Mouse (Mus musculus): ENCODE measurements at regions not wholly inside any gene's neighbourhood (a gene's known extent, or its start where the extent isn't known, plus 50 kb on each side); places are given as distances from the start of the nearest gene placed in this dataset.

- intact Hi-C loops (cut with DNase I) = no loop called here
- DNase-seq = no peak
Measured at GRCm38 (mm10) chr12:27283964-27284363, 58.4 kb downstream of the Sox11 start.

- intact Hi-C loops (cut with DNase I) = no loop called here
- DNase-seq = no peak
Measured at GRCm38 (mm10) chr12:27261965-27262364, 80.4 kb downstream of the Sox11 start.

DNA sequence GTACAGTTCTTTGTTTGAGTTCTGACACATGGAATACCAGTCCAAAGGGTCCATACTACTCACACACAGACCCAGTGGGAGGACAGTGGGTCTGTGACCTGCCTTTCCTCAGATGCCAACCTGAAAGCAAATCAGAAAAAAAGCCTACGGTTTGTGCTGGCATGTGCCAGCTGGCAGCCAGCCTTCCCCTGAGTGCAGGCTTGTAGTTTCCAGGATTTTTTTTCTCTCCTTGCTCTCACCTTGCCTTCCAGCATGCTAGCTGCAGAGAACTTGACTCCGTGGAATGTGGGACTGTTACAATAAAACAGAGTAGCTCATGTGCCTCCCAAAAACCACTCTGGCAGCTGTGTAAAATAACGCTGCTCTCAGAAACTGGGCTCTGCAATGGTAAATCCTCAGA is 88.2 kb downstream of the Sox11 start:
- DNase-seq = peak; percentile 54
- intact Hi-C loops (cut with DNase I) = no loop called here

DNA sequence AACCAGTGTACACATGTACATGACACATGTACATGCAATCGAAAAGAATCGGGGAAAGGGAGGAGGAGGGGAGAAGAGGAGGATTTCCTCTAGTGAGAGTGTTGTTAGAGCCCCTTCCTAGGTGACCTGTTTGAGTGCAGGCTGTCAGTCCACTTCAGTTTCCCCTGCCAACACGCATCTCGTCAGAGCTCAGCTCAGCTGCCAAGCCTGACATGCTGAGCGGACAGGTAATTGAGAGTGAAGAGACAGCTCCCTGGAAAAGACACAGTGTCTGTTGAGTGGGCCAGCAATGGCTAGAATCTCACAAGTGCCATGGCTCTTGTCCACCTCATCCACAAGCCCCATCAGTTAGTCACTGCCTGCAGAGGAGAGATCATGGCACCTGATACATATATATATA is 90.9 kb downstream of the Sox11 start:
- intact Hi-C loops (cut with DNase I) = no loop called here

DNA sequence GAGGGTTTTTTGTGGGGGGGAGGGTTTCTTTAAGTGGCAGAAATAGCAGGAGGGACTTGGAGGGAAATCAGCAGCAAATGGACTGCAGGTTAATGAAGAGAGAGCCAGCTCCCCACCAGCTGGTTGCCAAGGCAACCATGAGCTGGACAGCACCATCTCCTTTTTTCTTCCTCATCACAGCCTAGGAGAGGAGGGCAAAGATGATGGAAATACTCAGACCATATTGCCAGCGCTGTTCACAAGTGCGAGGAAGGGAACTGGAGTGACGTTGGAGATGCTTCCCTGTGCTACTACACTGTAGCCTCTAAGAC is 93.9 kb downstream of the Sox11 start:
- intact Hi-C loops (cut with DNase I) = no loop called here
- DNase-seq = peak; percentile 63

More for the DNA sequence above, 90.9 kb downstream of the Sox11 start:
- DNase-seq = peak; percentile 15

GRCm38 (mm10) chr12:27247756-27248544 is 94.4 kb downstream of the Sox11 start:
- intact Hi-C loops (cut with DNase I) = no loop called here

GRCm38 (mm10) chr12:27235748-27236147 is 106.6 kb downstream of the Sox11 start:
- no peak for DNase-seq
- intact Hi-C loops (cut with DNase I) = no loop called here

More at GRCm38 (mm10) chr12:27247756-27248544, 94.4 kb downstream of the Sox11 start:
- no peak for DNase-seq

DNA sequence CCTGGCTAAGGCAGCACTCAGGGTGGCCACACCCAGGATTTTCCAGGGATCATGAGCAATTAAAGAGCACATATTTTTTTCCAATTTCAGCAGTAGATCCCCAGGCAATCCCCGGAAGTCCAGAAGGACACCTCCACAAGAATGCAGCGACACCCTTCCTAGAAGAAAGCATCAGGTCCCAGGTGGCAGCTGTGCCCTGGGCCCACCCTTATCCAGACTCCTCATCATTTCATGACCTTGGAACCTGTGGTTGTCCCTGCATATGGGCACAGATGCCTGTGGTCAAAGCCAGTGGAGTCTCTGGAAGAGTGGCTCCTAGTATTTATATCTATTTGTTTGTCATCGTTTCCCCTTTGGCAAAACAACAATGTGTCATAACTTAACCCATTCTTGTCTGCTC is 120.8 kb downstream of the Sox11 start:
- intact Hi-C loops (cut with DNase I) = no loop called here
- DNase-seq = no peak

GRCm38 (mm10) chr12:27201191-27201590 is 141.2 kb downstream of the Sox11 start:
- intact Hi-C loops (cut with DNase I) = no loop called here
- DNase-seq = no peak

- intact Hi-C loops (cut with DNase I) = no loop called here
Measured at GRCm38 (mm10) chr12:27194001-27194400, 148.4 kb downstream of the Sox11 start.

DNA sequence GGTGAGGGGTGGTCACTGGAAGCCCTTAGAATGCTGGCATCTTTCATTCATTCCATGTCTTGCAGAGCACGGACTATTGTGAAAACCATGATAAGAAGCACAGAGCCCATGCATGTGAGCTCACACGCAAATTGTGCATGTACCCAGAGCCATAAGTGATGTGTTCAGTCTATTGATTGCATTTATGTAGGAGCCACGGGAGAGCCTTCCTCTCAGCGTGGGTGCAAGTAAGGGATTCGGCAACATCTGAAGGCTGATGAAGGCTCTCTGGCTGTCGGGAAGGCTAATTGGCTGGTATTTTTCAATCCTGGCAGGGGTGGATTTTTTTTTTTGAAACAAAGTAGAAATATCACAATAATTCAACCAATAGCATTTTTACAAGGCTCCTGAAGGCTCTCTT is 150.5 kb downstream of the Sox11 start:
- intact Hi-C loops (cut with DNase I) = no loop called here

More at GRCm38 (mm10) chr12:27194001-27194400, 148.4 kb downstream of the Sox11 start:
- DNase-seq = peak; percentile 8

GRCm38 (mm10) chr12:27187480-27187879 is 154.9 kb downstream of the Sox11 start:
- DNase-seq = no peak
- intact Hi-C loops (cut with DNase I) = no loop called here

More for the DNA sequence above, 150.5 kb downstream of the Sox11 start:
- DNase-seq = no peak

DNA sequence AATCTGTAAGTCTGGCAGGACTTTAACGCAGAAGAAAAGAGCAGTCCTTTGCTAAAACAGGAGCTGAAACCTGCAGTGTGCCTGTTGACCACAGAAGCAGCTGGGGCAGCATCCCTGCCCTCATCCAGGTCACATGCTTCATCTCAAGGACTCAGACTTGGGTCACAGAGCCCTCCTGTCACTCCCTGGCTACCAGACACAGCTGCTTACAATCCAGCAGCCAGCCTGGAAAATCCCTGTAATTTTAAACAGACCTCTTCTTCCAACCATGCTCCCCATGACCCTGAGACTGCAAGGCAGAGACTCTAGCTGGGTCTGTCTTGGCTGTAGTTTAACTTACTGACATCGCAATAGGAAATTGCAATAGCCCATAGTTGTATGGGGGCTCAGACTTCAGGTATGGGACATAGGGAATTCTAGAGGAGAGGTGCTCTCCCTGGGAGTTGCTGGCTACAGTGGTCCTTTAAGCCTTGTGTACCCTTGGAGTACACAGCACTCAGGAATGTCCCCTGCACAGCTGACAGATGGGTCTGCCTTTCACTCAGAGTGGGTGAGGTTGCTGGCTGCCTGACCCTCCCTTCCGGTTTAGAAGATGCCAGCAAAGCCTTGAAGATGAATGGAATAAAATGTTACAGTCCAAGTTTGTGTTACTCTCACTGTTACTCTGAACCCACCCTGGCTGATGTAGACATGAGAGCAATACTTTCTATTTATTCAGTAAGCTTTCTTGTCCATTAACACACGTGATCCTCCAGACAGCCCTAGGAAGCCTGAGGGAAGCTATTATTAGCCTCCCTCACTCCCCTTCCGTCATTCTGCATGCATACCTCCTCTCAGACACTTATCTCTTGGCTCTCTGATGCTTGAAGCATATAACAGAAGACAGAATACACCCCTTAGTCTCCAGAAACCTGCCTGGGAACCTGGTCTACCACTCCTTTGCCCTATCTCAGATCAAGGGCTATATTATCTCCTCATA is 159.7 kb downstream of the Sox11 start:
- intact Hi-C loops (cut with DNase I) = no loop called here
- DNase-seq = no peak

DNA sequence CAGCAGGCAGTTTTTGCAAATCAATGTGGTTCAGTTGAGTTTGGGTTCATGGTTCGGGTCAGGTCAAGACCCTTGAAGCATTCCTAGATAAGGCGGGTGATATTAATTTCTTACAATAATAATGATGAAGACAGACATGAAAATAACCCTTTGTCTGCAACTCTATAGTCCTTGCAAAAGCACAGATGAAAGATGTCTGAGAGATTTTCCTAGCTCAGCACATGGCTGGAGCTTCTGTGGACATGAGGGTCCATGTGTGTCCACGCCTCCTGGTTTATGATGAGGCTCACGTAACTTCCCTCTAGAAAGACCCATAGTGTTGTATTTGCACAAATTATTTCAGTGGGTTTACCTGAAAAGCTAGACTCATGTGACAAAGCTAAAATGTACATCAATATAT is 168.8 kb downstream of the Sox11 start:
- intact Hi-C loops (cut with DNase I) = no loop called here
- no peak for DNase-seq

GRCm38 (mm10) chr12:27173151-27173550 is 169.2 kb downstream of the Sox11 start:
- intact Hi-C loops (cut with DNase I) = no loop called here
- no peak for DNase-seq

DNA sequence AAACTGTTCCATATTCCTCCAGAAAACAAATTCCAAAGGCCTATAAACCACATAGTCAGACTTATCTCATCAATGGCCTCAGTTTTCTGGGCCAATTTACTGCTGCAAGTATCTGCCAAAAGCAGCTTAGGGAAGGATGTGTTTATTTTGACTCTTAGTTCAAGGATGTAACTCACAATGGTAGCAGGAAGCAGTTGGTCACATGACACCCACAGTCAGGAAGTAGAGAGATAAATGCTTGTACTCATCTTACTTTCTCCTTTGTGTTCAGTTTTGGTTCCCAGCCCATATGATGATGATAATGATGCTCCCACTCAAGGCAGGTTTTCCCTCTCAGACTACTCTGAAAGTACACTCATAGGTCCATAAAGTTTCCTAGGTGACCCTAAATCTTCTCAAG is 170.8 kb downstream of the Sox11 start:
- DNase-seq = no peak
- intact Hi-C loops (cut with DNase I) = no loop called here

GRCm38 (mm10) chr12:27164920-27165504 is 177.4 kb downstream of the Sox11 start:
- no peak for DNase-seq
- intact Hi-C loops (cut with DNase I) = no loop called here

- intact Hi-C loops (cut with DNase I) = no loop called here
Measured at GRCm38 (mm10) chr12:27160063-27160686, 182.2 kb downstream of the Sox11 start.

DNA sequence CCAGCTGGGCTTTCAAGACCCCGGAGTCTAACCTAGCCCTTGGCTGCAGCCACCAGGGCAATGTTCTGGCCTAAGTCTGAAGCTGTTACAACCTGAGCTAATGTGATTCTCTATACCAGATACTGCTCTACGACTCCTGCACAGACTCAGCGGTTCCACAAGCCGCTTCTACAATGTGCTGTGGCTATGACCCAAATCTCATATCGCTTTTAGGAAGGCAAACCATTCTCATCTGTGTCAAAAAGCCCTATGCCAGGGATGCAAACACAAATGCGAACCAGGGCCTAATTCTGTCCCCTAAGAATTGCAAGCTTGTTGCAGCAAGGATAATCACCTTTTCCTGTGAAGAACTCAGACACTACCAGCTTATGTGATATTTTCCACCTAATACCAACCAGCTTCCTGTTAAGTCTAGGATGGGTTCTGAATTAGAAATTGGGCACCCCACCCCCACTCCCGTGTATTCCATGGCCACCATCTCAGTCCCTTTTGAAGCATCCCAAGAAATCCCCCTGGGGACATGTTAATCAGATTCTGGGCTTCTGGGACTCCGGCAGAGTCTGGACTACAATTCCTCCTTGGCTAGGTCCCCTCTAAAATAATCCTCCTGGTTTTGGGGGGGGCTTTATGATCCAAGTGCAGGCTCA is 182.8 kb downstream of the Sox11 start:
- intact Hi-C loops (cut with DNase I) = loop anchor here (10.0 kb wide), 1 partner anchor 175 kb away; no protein-coding TSS in a partner anchor
- DNase-seq = no peak

More at GRCm38 (mm10) chr12:27160063-27160686, 182.2 kb downstream of the Sox11 start:
- no peak for DNase-seq

Measured in left cerebral cortex, postnatal 4 days (tissue).